Mouse (Mus musculus): Measurements from ENCODE around the gene Ceacam13.
"Not testable (repeated sequence)": the region's sequence is repeated elsewhere in the genome, so short reads cannot be mapped to it uniquely, and the experiment has no call there.

Ceacam13 gene

GRCm38 (mm10) chr7:18009589-18009988, at the start of gene Ceacam13:
TSS of gene Ceacam13 (plus strand) at chr7:18009889.
- no peak for DNase-seq (ENCODE audit: low spot score in 2 of 2)

- DNase-seq (ENCODE audit: low spot score in 2 of 2), result no peak
Observed at GRCm38 (mm10) chr7:17971824-17972223, 37.9 kb upstream of the Ceacam13 start, which contains the start of gene Ceacam11. TSS of gene Ceacam11 (plus strand) at chr7:17972124.

- not testable (repeated sequence) for DNase-seq (ENCODE audit: low spot score in 2 of 2)
Observed at GRCm38 (mm10) chr7:18001131-18001530, 8.6 kb upstream of the Ceacam13 start.

DNA sequence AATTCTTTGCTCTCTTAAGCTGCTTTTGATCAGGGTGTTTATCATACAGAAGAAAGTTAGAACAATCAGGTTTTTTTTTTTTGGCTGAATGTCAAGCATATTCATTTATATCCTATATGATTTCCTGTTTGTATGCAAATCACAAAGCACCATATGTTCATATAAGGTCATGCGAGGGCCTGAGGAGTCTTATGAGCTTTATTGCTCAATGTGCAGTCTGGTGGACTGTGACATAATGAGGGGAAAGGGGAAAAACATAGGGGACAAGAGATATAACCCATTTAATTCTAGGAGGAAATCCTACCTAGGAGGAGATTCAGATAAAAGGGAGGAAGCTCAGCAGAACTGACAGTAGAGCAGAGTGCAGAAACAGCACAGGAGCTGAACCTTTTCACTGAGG, 55.9 kb downstream of the Ceacam13 start, which contains the start of gene Ceacam12:
Gene Ceacam12 (plus strand): TSS at position 301 of the 400 bp plus-strand sequence.
- DNase-seq (ENCODE audit: low spot score in 2 of 2), result no peak

Measured in frontal cortex, postnatal 14 days (tissue).